Mouse (Mus musculus) brown adipose tissue, adult 24 weeks (tissue): ENCODE data around the gene Ociad2. TPM values are rescaled to one million over a fixed set of nuclear protein-coding genes. Genes with fewer than 3 reads are reported as not detected.
A peak's percentile ranks its signal among the peaks of the same experiment; 100 is the strongest.
"Not testable (repeated sequence)": the region's sequence is repeated elsewhere in the genome, so short reads cannot be mapped to it uniquely, and the experiment has no call there.

Source experiments
- H3K27ac ChIP-seq: fragments of 200-500 bp; replicated peaks from 2 replicates; pipeline ENCODE4 v1.5.1; 2012; ENCODE audit warnings: low read depth, mild to moderate bottlenecking, low read length
- H3K4me1 ChIP-seq: fragments of 200-500 bp; 2 replicates; pipeline ENCODE4 v1.6.1; 2012; ENCODE audit warnings: low read length, mixed read lengths; ENCODE audit not compliant: control insufficient read depth, insufficient read depth, insufficient read length
- H3K4me3 ChIP-seq: fragments of 200-500 bp; 2 replicates; pipeline ENCODE4 v1.5.1; 2012; ENCODE audit warnings: low read depth, mild to moderate bottlenecking, low read length, moderate library complexity; ENCODE audit not compliant: insufficient read depth
- polyA plus RNA-seq: library from polyadenylated mRNA; stranded (reverse); fragments of >200 nt; gene quantifications from 2 replicates; pipeline ENCODE4 v1.2.4, GENCODE M21; 2012; ENCODE audit not compliant: missing spikeins, insufficient read depth, insufficient read length

Ociad2 gene
- polyA plus RNA-seq, 1 experiment: 11.5 TPM

DNA sequence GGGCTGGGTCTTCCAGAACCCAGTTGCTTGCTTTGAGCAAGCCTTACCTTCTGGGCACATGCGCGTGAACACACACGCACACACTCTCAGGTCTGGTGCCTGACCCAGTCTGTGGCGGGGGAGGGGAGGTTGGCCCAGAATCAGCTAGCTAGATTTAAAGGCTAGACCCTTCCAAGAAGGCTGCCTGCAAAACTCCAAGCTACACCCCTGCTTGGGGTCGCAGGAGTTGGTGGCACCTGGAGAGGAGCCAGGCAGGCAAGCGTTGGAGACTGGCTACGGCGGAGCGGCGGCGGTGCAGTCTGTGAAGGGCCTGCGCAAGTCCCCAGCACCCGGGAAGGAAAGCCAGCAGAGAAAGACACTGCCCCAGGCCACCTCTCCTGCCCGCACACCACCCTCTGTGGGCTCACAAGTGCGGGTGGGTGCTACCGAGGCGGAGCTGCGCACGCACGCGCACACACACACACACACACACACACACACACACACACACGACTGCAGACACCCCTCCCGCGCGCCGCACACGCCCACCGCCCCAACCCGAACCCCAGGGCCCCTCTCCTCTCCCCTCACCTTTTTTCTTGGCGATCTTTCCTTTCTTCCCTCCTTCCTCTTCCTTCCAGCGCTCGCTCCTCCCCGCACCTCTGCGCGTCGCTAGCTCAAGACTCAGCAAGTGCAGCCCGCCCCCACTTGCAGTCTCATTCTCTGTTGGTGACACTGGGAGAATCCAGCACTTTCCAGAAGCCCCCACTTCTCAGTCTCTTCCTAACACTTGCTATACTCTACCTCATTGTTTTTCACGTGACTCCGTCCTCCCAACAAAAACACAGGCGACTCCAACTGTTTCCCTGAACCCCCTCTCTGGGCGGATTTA is 2.6 kb downstream of the Ociad2 start:
- H3K4me1 ChIP-seq: no peaks in the 10 kb centered on the region
- peak overlapping the region; percentile 60 for H3K4me3 ChIP-seq
- no peak overlapping the region for H3K27ac ChIP-seq

DNA sequence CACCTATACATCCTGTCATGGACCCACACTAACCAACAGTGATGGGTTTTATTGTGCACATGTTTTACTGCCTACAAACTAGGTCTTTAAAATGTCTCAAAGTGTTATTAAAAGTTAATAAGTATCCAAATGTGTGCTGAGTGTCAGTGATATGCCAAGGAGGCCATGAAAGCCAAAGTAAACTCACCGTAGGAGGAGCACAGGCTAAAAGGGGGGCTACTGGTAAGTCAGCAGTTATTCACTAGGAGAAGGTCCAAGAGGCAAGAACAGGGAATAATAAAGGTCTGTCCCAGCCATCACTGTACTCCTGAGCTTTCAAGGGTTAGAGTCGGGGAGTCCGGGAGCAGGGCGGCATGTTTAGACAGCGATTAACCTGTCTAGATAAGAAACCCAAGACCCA is 4.4 kb downstream of the Ociad2 start:
- Histone ChIP-seq H3K27ac (no peak overlapping the region), H3K4me3 (no peak overlapping the region), H3K4me1 (no peaks in the 10 kb centered on the region)

DNA sequence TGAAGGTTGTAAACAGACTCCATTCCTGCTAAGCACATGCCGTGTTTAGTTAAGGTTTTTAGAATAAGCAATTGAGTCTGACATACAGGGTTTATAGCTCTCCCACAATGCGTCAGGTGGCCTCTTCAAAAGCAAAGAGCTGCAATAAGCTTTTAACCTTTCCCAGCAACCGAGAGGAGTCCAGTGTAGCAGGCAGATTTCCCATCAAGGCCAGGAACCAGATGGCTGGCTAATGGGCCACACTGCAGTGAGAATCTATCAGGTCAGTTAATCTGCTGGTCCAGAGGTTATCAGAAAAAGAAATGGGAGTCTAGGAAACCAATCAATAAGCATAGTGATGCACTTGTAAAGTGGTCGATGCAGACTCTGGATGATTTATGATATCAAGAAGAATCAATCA is 9.8 kb downstream of the Ociad2 start:
- no peak overlapping the region for H3K4me3 ChIP-seq
- no peaks in the 10 kb centered on the region for H3K4me1 ChIP-seq
- no peak overlapping the region for H3K27ac ChIP-seq

DNA sequence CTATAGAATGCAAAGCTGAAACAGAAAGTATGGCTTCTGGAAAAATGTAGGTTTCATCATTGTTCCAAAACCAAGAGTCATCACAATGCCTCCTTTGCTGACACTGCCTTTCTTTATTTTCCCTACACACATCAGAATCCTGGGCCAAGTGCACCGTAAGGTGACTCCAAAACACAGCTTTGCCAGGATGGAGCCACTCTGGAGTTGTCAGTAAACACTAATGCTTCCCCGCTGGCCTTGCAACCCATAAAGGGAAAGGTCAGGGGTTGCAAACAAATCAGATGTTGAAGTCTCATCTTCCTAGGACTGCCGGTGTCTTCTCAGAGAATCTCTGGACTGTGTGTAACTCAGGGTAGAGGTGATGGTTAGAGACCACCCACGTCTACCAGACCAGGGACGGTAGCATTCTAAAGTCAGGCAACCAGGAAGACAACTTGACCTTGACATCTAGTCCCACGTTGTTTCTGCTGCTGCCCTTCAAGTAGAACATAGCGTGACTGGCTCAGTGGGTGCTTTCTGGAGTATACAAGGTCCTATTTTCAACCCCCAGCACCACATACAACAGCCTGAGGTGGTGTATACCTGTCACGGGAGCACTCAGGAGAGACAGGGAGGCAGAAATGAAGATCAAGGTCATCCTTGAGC is 16.2 kb downstream of the Ociad2 start:
- Histone ChIP-seq H3K27ac (no peak overlapping the region), H3K4me1 (no peaks in the 10 kb centered on the region), H3K4me3 (no peak overlapping the region)

DNA sequence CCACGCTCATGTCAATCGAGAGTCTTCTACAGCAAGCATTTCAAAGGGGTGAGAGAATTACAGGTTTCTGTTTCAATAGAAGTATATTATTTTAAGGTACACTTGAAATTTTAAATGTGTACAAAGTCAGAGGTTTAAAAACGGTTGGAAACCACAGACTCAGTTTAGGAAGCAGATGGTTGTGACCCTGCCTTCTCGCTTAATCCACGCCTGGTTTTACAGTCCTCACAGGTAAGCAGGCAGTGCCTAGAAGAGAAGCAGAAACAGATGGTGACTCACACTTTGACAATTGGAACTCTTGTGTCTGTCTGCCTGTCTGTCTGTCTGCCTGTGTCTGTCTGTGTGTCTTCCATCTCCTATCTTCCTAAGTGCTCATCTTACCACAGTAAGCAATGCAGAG is 17.2 kb downstream of the Ociad2 start:
- no peak overlapping the region for H3K27ac ChIP-seq
- H3K4me1 ChIP-seq: no peaks in the 10 kb centered on the region
- H3K4me3 ChIP-seq: no peak overlapping the region

DNA sequence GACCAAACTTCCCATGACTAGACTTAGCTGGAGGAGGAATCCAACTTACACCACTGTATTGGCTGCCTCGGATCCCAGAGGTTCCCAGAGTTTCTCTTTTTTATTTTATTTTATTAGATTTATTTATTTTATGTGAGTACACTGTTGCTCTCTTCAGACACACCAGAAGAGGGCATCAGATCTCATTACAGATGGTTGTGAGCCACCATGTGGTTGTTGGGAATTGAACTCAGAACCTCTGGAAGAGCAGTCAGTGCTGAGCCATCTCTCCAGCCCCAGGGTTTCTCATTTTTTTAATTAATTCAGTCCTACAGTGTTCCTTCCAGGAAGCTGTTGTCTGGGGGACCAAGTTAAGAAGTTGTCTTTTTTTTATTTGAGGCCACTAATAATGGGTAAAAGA is 18.1 kb downstream of the Ociad2 start:
- H3K27ac ChIP-seq, H3K4me1 ChIP-seq, H3K4me3 ChIP-seq: not testable (repeated sequence)

DNA sequence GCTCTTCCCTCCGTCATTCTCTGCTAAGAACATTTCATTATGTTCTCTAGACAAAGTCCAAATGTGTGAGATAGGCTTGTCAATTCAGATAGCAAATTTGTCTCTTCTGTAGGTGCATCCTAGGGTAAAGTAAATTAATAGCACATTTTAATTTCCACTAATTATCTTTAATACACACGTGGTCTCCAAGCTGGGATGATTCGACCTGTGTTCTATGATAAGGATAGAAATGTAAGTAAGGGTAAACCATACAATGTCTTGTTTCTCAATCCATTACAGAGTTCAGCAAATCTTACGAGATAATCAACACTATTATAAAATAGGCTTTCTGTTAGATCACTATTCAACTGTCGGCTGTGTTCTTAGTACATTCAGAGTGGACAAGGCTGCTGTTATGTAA is 21.5 kb downstream of the Ociad2 start:
- H3K4me1 ChIP-seq: no peaks in the 10 kb centered on the region

DNA sequence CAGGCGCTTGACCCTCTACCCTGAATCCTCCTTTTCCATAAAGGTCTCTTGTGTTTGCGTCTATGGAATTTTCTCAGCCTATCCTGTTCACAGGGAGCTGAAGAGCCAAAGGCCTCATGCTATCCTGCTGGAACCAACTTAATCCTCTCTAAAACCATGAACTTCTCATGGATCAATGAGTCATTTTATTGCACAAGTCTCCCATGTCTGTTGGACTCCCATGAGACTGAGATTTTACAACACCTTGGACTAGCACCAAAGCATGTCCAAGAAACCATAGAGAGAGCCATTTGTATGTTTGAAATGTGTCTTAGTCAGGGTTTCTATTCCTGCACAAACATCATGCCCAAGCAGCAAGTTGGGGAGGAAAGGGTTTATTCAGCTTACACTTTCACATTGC is 26.2 kb downstream of the Ociad2 start:
- peaks cover 2% of the 10 kb centered on the region; the same call in 1 of the 2 replicates for H3K4me1 ChIP-seq
- no peak overlapping the region for H3K4me3 ChIP-seq
- H3K27ac ChIP-seq: no peak overlapping the region

More for the DNA sequence above, 21.5 kb downstream of the Ociad2 start:
- Histone ChIP-seq H3K27ac (no peak overlapping the region), H3K4me3 (no peak overlapping the region)

DNA sequence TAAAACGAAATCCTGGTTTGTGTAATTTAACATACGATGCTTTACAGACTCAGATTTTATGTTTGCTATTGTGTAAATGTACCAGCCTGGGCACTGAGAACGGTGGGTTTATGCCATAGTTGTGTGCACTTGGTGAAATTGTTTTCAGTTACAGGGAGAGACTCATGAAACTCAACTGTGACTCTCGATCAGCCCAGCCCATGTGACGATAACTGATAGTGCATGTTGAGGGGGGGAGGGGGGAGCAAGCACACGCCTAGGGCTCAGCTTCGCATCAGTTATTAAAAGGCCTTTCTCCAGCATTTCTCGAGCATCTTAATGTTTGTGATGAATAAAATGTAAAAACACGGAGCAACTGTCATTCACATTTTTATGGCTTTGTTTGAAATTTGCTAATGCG is 27.2 kb downstream of the Ociad2 start:
- Histone ChIP-seq H3K27ac (no peak overlapping the region), H3K4me3 (no peak overlapping the region), H3K4me1 (peaks cover 2% of the 10 kb centered on the region; the same call in 1 of the 2 replicates)

DNA sequence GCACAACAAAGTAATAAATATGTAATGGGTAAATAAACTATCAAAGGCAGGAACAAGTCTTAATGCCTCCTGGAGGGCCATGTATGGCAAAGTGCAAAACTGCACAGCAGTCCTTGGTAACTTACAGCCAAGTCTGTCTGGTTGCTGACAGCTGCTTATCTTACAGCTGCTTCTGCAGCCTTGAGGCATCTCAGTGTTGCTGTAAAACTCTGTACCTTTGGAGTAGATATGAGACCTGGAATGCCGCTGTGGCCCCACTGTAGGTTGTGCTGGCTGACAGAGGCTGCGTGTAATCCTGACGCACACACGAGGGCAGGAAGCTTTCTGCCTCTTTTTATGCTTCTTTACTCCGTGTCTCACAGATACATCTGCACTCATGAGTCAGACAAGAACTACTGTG is 29.4 kb downstream of the Ociad2 start:
- Histone ChIP-seq H3K27ac (no peak overlapping the region), H3K4me3 (no peak overlapping the region), H3K4me1 (peaks cover 2% of the 10 kb centered on the region; the same call in 1 of the 2 replicates)

DNA sequence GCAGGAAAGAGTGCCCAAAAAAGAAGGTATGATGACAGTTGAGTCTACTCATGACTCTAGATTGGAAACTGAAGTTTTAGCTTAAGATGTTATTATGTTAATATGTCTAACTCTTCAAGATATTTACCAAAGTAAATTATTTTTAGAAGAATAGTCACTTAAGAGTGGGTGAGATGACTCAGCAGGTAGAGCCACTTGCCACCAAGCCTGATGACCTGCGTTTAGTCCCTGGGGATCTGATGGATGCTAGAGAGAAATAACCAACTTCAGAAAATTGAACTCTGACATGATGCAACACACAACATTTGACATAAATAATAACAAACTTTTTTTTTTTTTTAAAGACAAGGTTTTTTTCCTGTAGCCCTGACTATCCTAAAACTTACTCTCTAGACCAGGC is 30.4 kb downstream of the Ociad2 start:
- H3K4me1 ChIP-seq: peaks cover 2% of the 10 kb centered on the region; the same call in 1 of the 2 replicates
- no peak overlapping the region for H3K27ac ChIP-seq
- H3K4me3 ChIP-seq: no peak overlapping the region

DNA sequence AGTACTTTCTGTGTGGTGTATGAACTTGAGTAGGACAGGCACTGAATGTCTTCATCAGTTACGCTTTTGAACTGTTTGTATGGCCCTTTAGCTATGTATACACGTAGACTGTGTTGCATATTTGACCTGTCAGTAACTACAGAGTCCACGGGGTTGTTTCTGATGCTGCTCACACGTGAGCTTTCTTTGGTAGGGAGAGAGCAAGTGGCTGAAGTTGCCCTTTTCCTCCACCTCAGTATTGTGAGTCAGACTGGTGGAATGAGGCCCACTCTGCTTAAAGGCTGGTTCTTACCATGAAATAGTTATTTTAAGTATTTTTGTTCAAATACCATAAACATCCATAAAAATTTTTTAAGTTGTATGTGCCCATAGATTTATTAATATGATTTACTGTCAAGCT is 31.3 kb downstream of the Ociad2 start:
- H3K4me1 ChIP-seq: peaks cover 2% of the 10 kb centered on the region; the same call in 1 of the 2 replicates
- H3K27ac ChIP-seq: no peak overlapping the region
- no peak overlapping the region for H3K4me3 ChIP-seq

DNA sequence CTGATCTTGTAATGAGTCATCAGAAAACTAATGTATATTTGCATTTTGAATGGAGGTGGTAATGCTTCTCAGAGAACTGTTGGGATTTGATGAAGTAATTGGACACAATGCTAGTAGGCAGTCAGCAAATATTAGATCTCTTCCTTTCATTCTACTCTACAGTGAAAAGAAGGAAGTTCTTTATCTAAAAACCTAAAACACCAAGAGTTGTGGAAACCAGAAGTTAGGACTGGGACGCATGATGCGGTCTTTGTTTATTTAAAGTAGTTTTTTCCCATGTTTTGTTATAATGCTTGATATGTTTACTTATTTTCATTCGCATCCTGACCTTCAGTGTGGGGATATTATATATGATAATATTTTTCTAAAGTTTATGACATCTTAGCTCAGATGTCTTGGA is 33.5 kb downstream of the Ociad2 start:
- no peak overlapping the region for H3K27ac ChIP-seq
- H3K4me3 ChIP-seq: no peak overlapping the region
- H3K4me1 ChIP-seq: peaks cover 2% of the 10 kb centered on the region; the same call in 1 of the 2 replicates

DNA sequence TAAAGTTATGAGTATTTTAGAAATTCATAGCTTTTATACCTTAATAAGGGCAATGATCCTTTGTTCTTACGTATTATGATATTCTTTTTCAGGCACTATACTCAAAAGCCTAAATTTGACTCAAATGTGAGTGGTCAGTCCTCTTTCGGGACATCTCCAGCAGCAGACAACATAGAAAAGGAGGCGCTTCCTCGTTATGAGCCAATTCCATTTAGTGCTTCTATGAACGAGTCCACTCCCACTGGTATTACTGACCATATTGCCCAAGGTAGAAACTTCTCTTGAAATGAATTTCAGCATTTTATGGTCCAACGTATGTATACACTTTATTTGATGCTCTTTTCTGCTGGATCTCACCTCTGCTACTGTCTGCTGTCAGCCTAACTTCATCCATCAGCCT is 34.3 kb downstream of the Ociad2 start:
- Histone ChIP-seq H3K27ac (peak overlapping the region; percentile 24; the same call in 1 of the 2 replicates), H3K4me3 (no peak overlapping the region), H3K4me1 (peaks cover 1% of the 10 kb centered on the region; the same call in 1 of the 2 replicates)

DNA sequence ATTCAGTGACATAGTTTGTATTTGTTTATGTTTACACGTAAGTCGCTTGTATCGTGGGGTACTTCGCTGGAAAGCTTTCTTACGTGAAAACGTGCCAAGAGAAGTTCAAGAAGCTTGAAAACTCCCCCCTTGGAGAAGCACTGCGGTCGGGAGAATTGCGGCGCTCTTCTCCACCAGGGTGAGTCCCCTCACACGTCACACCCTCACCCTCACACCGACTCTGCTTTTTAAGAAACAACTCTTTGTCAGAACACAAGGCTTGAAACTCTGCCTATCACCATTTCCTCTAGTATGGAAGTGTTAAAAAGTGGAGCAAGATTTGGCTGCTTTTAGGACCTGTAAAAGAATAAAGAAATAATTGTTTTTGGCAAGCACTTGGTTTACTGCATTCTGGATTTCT is 36.3 kb downstream of the Ociad2 start:
- H3K4me1 ChIP-seq: no peaks in the 10 kb centered on the region
- H3K27ac ChIP-seq: no peak overlapping the region
- H3K4me3 ChIP-seq: no peak overlapping the region
